In genomic region chr8:124921369-124922279, GRCm38 (mm10) we compare ENCODE assay signal across 10 mouse cellular contexts. TPM values are rescaled to one million over a fixed set of nuclear protein-coding genes. Genes with fewer than 3 reads are reported as not detected.
DNase-seq lines count a peak whose midpoint lies in the region; ATAC-seq and TF ChIP-seq lines count a peak whose summit lies in the region.
"Had no signal": no experiment of that assay in that cellular context is flagged by ENCODE, and none has a peak within 500 bp of the region (broad histone marks: within the 10 kb centered on the region; RNA-seq: fewer than 3 reads in every experiment).

No protein-coding gene starts in this region.

- DNase-seq in adrenal gland, adult 2 months, result peak; percentile 53
- no peak for DNase-seq in adrenal gland, postnatal 4 days (ENCODE audit: low spot score in 2 of 2)
- DNase-seq in A20 (ENCODE audit: low read depth, low spot score), result peak; percentile 41
- peak; percentile 41 for DNase-seq in lung, postnatal 25 days (ENCODE audit: low spot score)
- no peak for DNase-seq in left cerebral cortex, adult 8-10 months (ENCODE audit: low spot score in 2 of 2)
- DNase-seq in forebrain, postnatal 0 days, result no peak
- no peak for DNase-seq in left cerebral cortex, postnatal 10 days (ENCODE audit: extremely low spot score in 1 of 2, low spot score in 2 of 2)

- H3K27me3 ChIP-seq in heart, embryonic 14.5 days (ENCODE audit: control insufficient read depth, insufficient read depth, low read length), result no peaks in the 10 kb centered on the region
- H3K27me3 ChIP-seq in forebrain, postnatal 0 days (ENCODE audit: insufficient read depth, low read length), result no peaks in the 10 kb centered on the region
- H3K27me3 ChIP-seq: embryonic facial prominence, embryonic 13.5 days had no signal

- H3K4me3 ChIP-seq in heart, embryonic 14.5 days (ENCODE audit: control insufficient read depth in 1 of 2, insufficient read depth in 1 of 2, low read depth in 1 of 2, low read length in 2 of 2), result no peak overlapping the region
- H3K4me3 ChIP-seq in forebrain, postnatal 0 days (ENCODE audit: low read depth, low read length), result no peak overlapping the region
- H3K4me3 ChIP-seq: embryonic facial prominence, embryonic 13.5 days had no signal

- no peak for TF ChIP-seq CTCF in forebrain, postnatal 0 days (IDR thresholded peaks at IDR 0.05; ENCODE audit: low read depth)

- H3K9me3 ChIP-seq in heart, embryonic 14.5 days (ENCODE audit: control insufficient read depth, low read length), result no peaks in the 10 kb centered on the region
- H3K9me3 ChIP-seq in forebrain, postnatal 0 days (ENCODE audit: low read length), result no peaks in the 10 kb centered on the region
- H3K9me3 ChIP-seq: embryonic facial prominence, embryonic 13.5 days had no signal

- 44% methylated on average over 18 of the region's 18 CpGs for WGBS in heart, embryonic 14.5 days
- 85% methylated on average over 18 of the region's 18 CpGs for WGBS in forebrain, postnatal 0 days

- peaks cover 44 to 73% of the 10 kb centered on the region in 2 experiments for H3K4me1 ChIP-seq in heart, embryonic 14.5 days (ENCODE audit: control insufficient read depth in 2 of 2, insufficient read depth in 2 of 2, low read length in 2 of 2)
- no peaks in the 10 kb centered on the region for H3K4me1 ChIP-seq in forebrain, postnatal 0 days (ENCODE audit: insufficient read depth)

- intact Hi-C loops in left cerebral cortex, postnatal 10 days (cut with DNase I), result no loop called here

- peak overlapping the region; percentile 50 for H3K9ac ChIP-seq in heart, embryonic 14.5 days (ENCODE audit: low read length)
- no peak overlapping the region for H3K9ac ChIP-seq in forebrain, postnatal 0 days
- H3K9ac ChIP-seq: embryonic facial prominence, embryonic 13.5 days had no signal

- 0 out of 2 replicates have a peak, but pooled peaks cover 6% of the 10 kb centered on the region for H3K36me3 ChIP-seq in heart, embryonic 14.5 days (ENCODE audit: control insufficient read depth, insufficient read depth, low read length)
- H3K36me3 ChIP-seq in forebrain, postnatal 0 days (ENCODE audit: insufficient read depth), result no peaks in the 10 kb centered on the region; the same call in 1 of the 2 replicates

- peak overlapping the region; percentile 50 for H3K4me2 ChIP-seq in heart, embryonic 14.5 days (ENCODE audit: low read length)
- H3K4me2 ChIP-seq in forebrain, postnatal 0 days (ENCODE audit: low read depth), result no peak overlapping the region
- H3K4me2 ChIP-seq: embryonic facial prominence, embryonic 13.5 days had no signal

- no peak for ATAC-seq in heart, embryonic 14.5 days (ENCODE audit: insufficient number of reproducible peaks, insufficient read depth, low FRiP score, low read depth)
- no peak for ATAC-seq in forebrain, postnatal 0 days

- peak overlapping the region in 1 of 2 experiments; percentile 51; a peak in 2 of 4 replicates for H3K27ac ChIP-seq in heart, embryonic 14.5 days (replicated peaks in 1 of 2; ENCODE audit: control insufficient read depth in 1 of 2, insufficient read depth in 1 of 2, low read depth in 2 of 2, low read length in 2 of 2)
- no peak overlapping the region for H3K27ac ChIP-seq in forebrain, postnatal 0 days (ENCODE audit: low read depth, low read length)
- H3K27ac ChIP-seq: embryonic facial prominence, embryonic 13.5 days; kidney, postnatal 0 days had no signal

RNA-seq across cellular contexts. Expression of gene Sprtn, which starts 23.9 kb away (rescaled TPM):
- 10 to 100 TPM; 19.4 to 19.9 TPM for total RNA-seq in adrenal gland, adult 2 months (2021)
- 7.7 and 9.7 TPM in 2 replicates for polyA plus RNA-seq in adrenal gland, adult 2 months (2012; rRNA removed)
- 10 to 100 TPM; 26.1 to 28.0 TPM for total RNA-seq in adrenal gland, postnatal 4 days (2021)
- polyA plus RNA-seq in heart, embryonic 14.5 days (2014; fragmentation: Nextera tagmentation; extraction: Ambion mirVana), result 6.5 and 6.8 TPM in 2 replicates
- 10 to 100 TPM; 13.9 to 15.9 (median 15.6) TPM for total RNA-seq in left cerebral cortex, adult 8-10 months (2022)
- total RNA-seq in forebrain, postnatal 0 days (2014; rRNA removed), result 13.0 and 16.0 TPM in 2 replicates
- polyA plus RNA-seq in forebrain, postnatal 0 days (2015; fragmentation: Nextera tagmentation; extraction: Ambion mirVana), result 5.1 and 6.0 TPM in 2 replicates
- total RNA-seq in left cerebral cortex, postnatal 10 days (2021), result 10 to 100 TPM; 14.7 to 15.6 TPM

RNA-seq across cellular contexts. Expression of gene Exoc8, which starts 24.1 kb away (rescaled TPM):
- total RNA-seq in adrenal gland, adult 2 months (2021), result 10 to 100 TPM; 19.9 to 24.2 TPM
- polyA plus RNA-seq in adrenal gland, adult 2 months (2012; rRNA removed), result 9.1 and 10.6 TPM in 2 replicates
- 10 to 100 TPM; 17.1 to 19.8 TPM for total RNA-seq in adrenal gland, postnatal 4 days (2021)
- 5.8 and 6.5 TPM in 2 replicates for polyA plus RNA-seq in heart, embryonic 14.5 days (2014; fragmentation: Nextera tagmentation; extraction: Ambion mirVana)
- total RNA-seq in left cerebral cortex, adult 8-10 months (2022), result 10 to 100 TPM; 33.0 to 33.4 (median 33.2) TPM
- total RNA-seq in forebrain, postnatal 0 days (2014; rRNA removed), result 31.2 and 33.9 TPM in 2 replicates
- polyA plus RNA-seq in forebrain, postnatal 0 days (2015; fragmentation: Nextera tagmentation; extraction: Ambion mirVana), result 7.4 and 9.9 TPM in 2 replicates
- total RNA-seq in left cerebral cortex, postnatal 10 days (2021), result 10 to 100 TPM; 35.7 to 37.0 TPM

RNA-seq across cellular contexts. Expression of gene Egln1, which starts 27.5 kb away (rescaled TPM):
- total RNA-seq in adrenal gland, adult 2 months (2021), result 10 to 100 TPM; 56.1 to 68.0 TPM
- 25.3 and 32.7 TPM in 2 replicates for polyA plus RNA-seq in adrenal gland, adult 2 months (2012; rRNA removed)
- total RNA-seq in adrenal gland, postnatal 4 days (2021), result 10 to 100 TPM; 45.2 to 47.4 TPM
- polyA plus RNA-seq in heart, embryonic 14.5 days (2014; fragmentation: Nextera tagmentation; extraction: Ambion mirVana), result 25.5 and 26.0 TPM in 2 replicates
- total RNA-seq in left cerebral cortex, adult 8-10 months (2022), result 10 to 100 TPM; 58.3 to 63.5 (median 62.1) TPM
- total RNA-seq in forebrain, postnatal 0 days (2014; rRNA removed), result 42.9 and 48.5 TPM in 2 replicates
- polyA plus RNA-seq in forebrain, postnatal 0 days (2015; fragmentation: Nextera tagmentation; extraction: Ambion mirVana), result 13.7 and 15.6 TPM in 2 replicates
- total RNA-seq in left cerebral cortex, postnatal 10 days (2021), result 10 to 100 TPM; 59.9 to 61.1 TPM

RNA-seq across cellular contexts. Expression of gene 2810004N23Rik, which starts 58.7 kb away (rescaled TPM):
- total RNA-seq in adrenal gland, adult 2 months (2021), result 10 to 100 TPM; 25.9 to 28.0 TPM
- 7.6 and 10.7 TPM in 2 replicates for polyA plus RNA-seq in adrenal gland, adult 2 months (2012; rRNA removed)
- total RNA-seq in adrenal gland, postnatal 4 days (2021), result 10 to 100 TPM; 37.8 to 38.9 TPM
- polyA plus RNA-seq in heart, embryonic 14.5 days (2014; fragmentation: Nextera tagmentation; extraction: Ambion mirVana), result 41.9 and 43.8 TPM in 2 replicates
- total RNA-seq in left cerebral cortex, adult 8-10 months (2022), result 10 to 100 TPM; 17.7 to 20.5 (median 19.6) TPM
- total RNA-seq in forebrain, postnatal 0 days (2014; rRNA removed), result 25.2 and 33.8 TPM in 2 replicates
- 19.9 and 23.4 TPM in 2 replicates for polyA plus RNA-seq in forebrain, postnatal 0 days (2015; fragmentation: Nextera tagmentation; extraction: Ambion mirVana)
- 10 to 100 TPM; 21.3 to 21.9 TPM for total RNA-seq in left cerebral cortex, postnatal 10 days (2021)

RNA-seq across cellular contexts. Expression of gene Gnpat, which starts 58.8 kb away (rescaled TPM):
- 100 to 1,000 TPM in 1 of 2 experiments, 10 to 100 TPM in 1; 81.0 to 108 TPM for total RNA-seq in adrenal gland, adult 2 months (2021)
- polyA plus RNA-seq in adrenal gland, adult 2 months (2012; rRNA removed), result 66.9 and 77.8 TPM in 2 replicates
- total RNA-seq in adrenal gland, postnatal 4 days (2021), result 100 to 1,000 TPM; 105 to 106 TPM
- polyA plus RNA-seq in heart, embryonic 14.5 days (2014; fragmentation: Nextera tagmentation; extraction: Ambion mirVana), result 115 and 117 TPM in 2 replicates
- total RNA-seq in left cerebral cortex, adult 8-10 months (2022), result 10 to 100 TPM; 55.0 to 63.7 (median 58.4) TPM
- total RNA-seq in forebrain, postnatal 0 days (2014; rRNA removed), result 51.8 and 52.9 TPM in 2 replicates
- 42.7 and 51.7 TPM in 2 replicates for polyA plus RNA-seq in forebrain, postnatal 0 days (2015; fragmentation: Nextera tagmentation; extraction: Ambion mirVana)
- 10 to 100 TPM; 56.6 to 61.4 TPM for total RNA-seq in left cerebral cortex, postnatal 10 days (2021)

Comparison
In these comparisons a context has a peak if more than half of its experiments do, and no peak if none do; other contexts are left out.
1. DNase-seq: peak in adrenal gland, adult 2 months (single experiment), A20 (single experiment) and lung, postnatal 25 days (single experiment); none in adrenal gland, postnatal 4 days (0 of 2), left cerebral cortex, adult 8-10 months (0 of 2), forebrain, postnatal 0 days (single experiment) and left cerebral cortex, postnatal 10 days (0 of 2).